Mouse (Mus musculus): ENCODE measurements around the gene Hsp90b1.
"Not testable (repeated sequence)": the region's sequence is repeated elsewhere in the genome, so short reads cannot be mapped to it uniquely, and the experiment has no call there.

Hsp90b1 gene

DNA sequence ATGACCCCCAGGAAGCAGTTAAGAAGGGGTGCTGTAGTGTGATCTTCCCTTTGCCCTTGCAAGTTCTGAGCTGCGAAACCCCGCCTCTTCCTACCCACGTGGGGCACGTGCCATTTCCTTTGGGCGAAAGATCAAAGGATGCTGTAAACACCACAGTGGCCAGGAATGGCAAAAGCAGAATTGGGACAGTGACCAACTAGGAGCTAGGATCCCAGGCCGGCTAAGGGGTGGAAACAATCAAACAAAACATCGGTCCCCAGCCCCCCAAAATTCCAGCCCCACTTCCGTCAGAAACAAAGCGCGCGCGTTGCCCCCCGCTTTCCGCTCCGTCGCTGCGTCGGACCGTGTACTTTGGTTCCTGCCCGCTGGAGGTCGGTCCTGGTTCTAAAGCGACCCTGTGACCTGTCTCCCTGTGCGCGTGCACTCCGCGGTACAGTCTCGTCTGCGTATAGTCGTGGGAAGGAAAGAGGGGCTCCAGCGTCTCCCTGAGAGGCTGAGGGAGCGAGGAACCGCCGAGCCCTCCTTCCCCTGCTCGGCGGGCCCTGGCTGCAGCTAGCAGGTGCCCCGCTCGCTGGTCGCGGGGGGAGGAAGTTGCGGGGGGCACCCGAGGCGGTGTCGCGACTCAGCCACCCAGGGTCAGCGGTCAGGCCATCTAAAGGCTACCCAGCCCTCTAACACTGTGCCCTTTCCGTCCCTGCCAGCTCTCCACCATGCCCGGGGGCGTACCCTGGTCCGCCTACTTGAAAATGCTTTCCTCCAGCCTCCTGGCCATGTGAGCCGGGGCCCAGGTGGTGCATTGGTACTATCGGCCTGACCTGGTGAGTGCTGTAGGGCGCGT, 19.9 kb downstream of the Hsp90b1 start:
- in situ Hi-C loops (cut with MboI; ENCODE audit: low pct_unique_long_range_greater_than_20kb in 1 of 2, low sequenced_read_pairs in 2 of 2, unreplicated experiment in 1 of 2) = not testable (repeated sequence)

DNA sequence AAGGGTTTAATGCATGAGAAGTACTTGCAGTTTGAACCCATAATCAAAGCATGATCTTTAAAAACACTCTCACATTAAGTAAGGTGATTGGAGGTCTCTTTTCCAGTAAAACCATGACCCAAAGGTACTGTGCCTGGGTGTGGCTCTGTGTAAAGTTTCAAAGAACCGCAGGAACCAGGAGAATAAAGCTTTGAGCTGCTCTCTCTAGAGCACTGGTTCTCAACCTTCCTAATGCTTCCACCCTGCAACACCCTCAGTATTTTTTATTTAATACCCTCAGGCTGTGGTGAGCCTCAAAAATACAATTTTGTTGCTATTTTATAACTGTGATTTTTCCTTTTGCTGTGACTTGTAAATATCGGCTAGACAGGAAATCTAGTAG, 20.5 kb downstream of the Hsp90b1 start:
- in situ Hi-C loops (cut with MboI; ENCODE audit: low pct_unique_long_range_greater_than_20kb in 1 of 2, low sequenced_read_pairs in 2 of 2, unreplicated experiment in 1 of 2) = not testable (repeated sequence)

DNA sequence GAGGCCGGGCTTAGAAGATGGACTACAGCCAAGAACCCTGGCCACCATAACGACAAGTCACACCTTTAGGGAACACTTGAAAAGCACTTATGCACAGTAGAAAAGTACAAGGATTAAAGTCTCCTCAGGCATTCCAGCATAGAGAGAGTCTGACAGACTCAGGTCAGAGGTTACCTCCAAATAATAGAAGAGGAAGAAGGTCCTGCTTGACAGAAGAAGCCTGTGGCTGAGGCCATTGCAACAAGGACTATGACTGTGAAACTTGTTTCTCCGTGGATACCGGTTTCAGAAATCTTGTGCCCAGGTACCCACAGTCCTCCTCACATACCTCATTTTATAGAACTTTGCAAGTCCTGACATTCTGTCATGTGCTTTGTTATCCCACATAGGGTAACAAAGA, 34.8 kb downstream of the Hsp90b1 start:
- in situ Hi-C loops (cut with MboI; ENCODE audit: low pct_unique_long_range_greater_than_20kb in 1 of 2, low sequenced_read_pairs in 2 of 2, unreplicated experiment in 1 of 2) = not testable (repeated sequence)
